Mouse (Mus musculus) G1E-ER4 (cell line): ENCODE results near the gene Gpc1. TPM values are rescaled to one million over a fixed set of nuclear protein-coding genes. Genes with fewer than 3 reads are reported as not detected.

Experiments
- GATA1 ChIP-seq: IDR thresholded peaks from one replicate; pipeline ENCODE4 v1.8.0; 2012; ENCODE audit warnings: low read length, inconsistent platforms
- polyA plus RNA-seq: library from polyadenylated mRNA; stranded (reverse); fragments of >175 nt; gene quantifications from 2 replicates; pipeline ENCODE4 v1.2.3, GENCODE M21; 2012

The Gpc1 gene
- polyA plus RNA-seq, 1 experiment: not detected

GRCm38 (mm10) chr1:92893896-92894295 is 62.5 kb downstream of the Gpc1 start:
- TF ChIP-seq GATA1: no peak

- TF ChIP-seq GATA1: no peak
Observed at GRCm38 (mm10) chr1:92895089-92895488, 63.6 kb downstream of the Gpc1 start.

- no peak for TF ChIP-seq GATA1
Observed at GRCm38 (mm10) chr1:92902786-92903185, 71.3 kb downstream of the Gpc1 start, which contains the start of gene Ankmy1. TSS of gene Ankmy1 (minus strand) at chr1:92902906.

GRCm38 (mm10) chr1:92903627-92904026 is 72.2 kb downstream of the Gpc1 start:
- TF ChIP-seq GATA1: no peak

GRCm38 (mm10) chr1:92905703-92906310 is 74.4 kb downstream of the Gpc1 start:
- no peak for TF ChIP-seq GATA1

- no peak for TF ChIP-seq GATA1
Observed at GRCm38 (mm10) chr1:92906779-92907631, 75.6 kb downstream of the Gpc1 start, which contains the start of gene Dusp28. TSS of gene Dusp28 (plus strand) at chr1:92906981.

- TF ChIP-seq GATA1: no peak
Observed at GRCm38 (mm10) chr1:92907632-92908360, 76.4 kb downstream of the Gpc1 start.

GRCm38 (mm10) chr1:92908664-92909063 is 77.2 kb downstream of the Gpc1 start:
- no peak for TF ChIP-seq GATA1

- no peak for TF ChIP-seq GATA1
Observed at GRCm38 (mm10) chr1:92909068-92909467, 77.6 kb downstream of the Gpc1 start.

Other genes with a start within 250 kb of the Gpc1 start
- gene Olfr1412, start 245.9 kb upstream of the Gpc1 start, polyA plus RNA-seq: not detected in 2 replicates
- not detected in 2 replicates for gene Olfr1411, start 237.2 kb upstream of the Gpc1 start, polyA plus RNA-seq
- gene Olfr1410, start 225.9 kb upstream of the Gpc1 start, polyA plus RNA-seq: not detected in 2 replicates
- not detected in 2 replicates for gene Olfr12, start 213.9 kb upstream of the Gpc1 start, polyA plus RNA-seq
- gene Cops9, start 189.7 kb upstream of the Gpc1 start, polyA plus RNA-seq: 147 and 217 TPM in 2 replicates
- gene Otos, start 182.8 kb upstream of the Gpc1 start, polyA plus RNA-seq: 0.13 TPM in 1 of 2 replicates, not detected in the other
- 0.04 and 0.09 TPM in 2 replicates for gene Ankmy1, start 71.3 kb downstream of the Gpc1 start, polyA plus RNA-seq
- gene Dusp28, start 75.3 kb downstream of the Gpc1 start, polyA plus RNA-seq: 18.5 and 21.0 TPM in 2 replicates
- 228 and 322 TPM in 2 replicates for gene Rnpepl1, start 79.1 kb downstream of the Gpc1 start, polyA plus RNA-seq
- gene Capn10, start 102.7 kb downstream of the Gpc1 start, polyA plus RNA-seq: 46.7 and 49.4 TPM in 2 replicates
- 0.02 TPM in 1 of 2 replicates, not detected in the other for gene Gpr35, start 119.2 kb downstream of the Gpc1 start, polyA plus RNA-seq
- gene Aqp12, start 174.7 kb downstream of the Gpc1 start, polyA plus RNA-seq: not detected in 2 replicates